Mouse (Mus musculus): Measurements from ENCODE around the gene Kcnh5.

Gene Kcnh5

GRCm38 (mm10) chr12:75176691-75177645, at the start of gene Kcnh5:
Kcnh5 (minus strand) TSS chr12:75177332.
- DNase-seq (ENCODE audit: low read depth, low spot score): peak; percentile 86

GRCm38 (mm10) chr12:75223966-75224365, 46.8 kb upstream of the Kcnh5 start:
- DNase-seq (ENCODE audit: low read depth, low spot score): peak; percentile 15

DNA sequence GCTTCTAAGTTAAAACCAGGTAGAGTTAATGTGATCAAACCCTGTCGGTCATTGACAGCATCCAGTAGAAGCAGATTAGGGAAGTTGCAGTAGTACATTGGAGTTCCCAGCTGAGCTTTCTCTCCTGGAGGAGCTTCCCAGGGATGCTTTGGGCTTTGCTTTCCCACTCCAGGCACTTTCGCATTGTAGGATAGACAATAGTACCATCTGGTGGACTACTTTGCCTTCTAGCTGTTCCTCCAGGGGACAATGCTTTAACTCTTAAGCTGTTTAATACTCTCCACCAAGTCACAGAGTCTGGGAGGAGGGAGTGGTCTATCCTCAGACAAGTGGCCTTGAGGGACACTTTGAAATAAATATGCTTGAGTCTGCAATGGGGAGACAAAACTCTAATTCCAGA, 12.3 kb upstream of the Kcnh5 start:
- peak; percentile 50 for DNase-seq (ENCODE audit: low read depth, low spot score)

DNA sequence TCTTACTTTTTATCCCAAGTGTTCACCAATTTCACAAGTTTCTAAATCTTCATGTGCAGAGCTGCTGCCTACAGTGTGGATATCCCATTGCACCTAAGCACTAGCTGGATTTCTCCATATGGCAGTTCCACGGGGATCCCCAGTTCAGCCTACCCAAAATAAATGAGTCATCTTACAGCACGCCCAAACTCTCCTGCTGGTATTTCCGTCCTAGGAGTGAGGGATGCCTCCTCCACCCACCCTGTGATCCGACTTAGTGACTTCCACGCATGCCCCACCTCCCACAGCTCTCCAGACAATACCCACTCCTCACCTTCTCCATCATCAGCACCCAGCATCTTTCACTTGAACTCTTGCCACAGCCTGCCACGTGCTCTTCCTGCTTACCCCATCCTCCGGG, 5.5 kb upstream of the Kcnh5 start:
- peak; percentile 89 for DNase-seq (ENCODE audit: low read depth, low spot score)

DNA sequence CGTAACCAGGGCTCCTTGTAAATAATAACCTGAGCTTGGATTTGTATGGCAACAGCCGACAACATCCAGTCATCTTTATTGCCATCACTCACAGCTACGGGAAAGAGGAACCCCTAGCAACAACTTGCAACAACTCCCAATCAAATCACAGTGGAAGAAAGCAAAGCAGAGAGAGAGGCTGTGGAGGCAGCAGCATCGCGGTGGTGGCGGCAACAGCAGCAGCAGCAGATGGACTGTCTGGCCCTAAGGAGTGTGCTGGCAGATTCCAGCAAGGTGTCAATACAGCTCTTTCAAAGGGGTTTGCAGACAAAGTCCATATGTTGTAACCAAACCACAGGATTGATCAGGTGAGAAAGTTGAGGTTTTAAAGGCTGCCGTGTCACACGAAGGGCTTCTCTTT, 2.4 kb upstream of the Kcnh5 start:
- DNase-seq (ENCODE audit: low read depth, low spot score): peak; percentile 76

DNA sequence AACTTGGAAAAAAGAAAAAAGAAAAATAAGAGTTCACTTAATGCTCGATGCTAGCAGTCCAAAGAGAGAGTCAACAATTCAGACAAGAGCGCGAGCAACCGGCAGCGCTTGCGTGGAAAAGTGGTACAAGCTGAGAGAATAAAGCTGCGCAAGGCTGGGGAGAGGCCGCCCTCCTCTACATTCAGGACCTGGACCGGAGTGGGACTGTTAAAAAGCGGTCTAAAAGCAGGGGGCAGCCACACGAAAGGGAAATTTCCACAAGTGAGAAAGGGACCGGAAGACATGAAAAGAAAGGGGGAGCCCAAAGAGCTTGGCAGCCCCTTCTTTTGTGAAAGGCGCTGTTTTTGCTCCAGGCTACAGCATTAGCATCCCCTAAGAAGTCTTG, 506 bp upstream of the Kcnh5 start:
- peak; percentile 43 for DNase-seq (ENCODE audit: low read depth, low spot score)

DNA sequence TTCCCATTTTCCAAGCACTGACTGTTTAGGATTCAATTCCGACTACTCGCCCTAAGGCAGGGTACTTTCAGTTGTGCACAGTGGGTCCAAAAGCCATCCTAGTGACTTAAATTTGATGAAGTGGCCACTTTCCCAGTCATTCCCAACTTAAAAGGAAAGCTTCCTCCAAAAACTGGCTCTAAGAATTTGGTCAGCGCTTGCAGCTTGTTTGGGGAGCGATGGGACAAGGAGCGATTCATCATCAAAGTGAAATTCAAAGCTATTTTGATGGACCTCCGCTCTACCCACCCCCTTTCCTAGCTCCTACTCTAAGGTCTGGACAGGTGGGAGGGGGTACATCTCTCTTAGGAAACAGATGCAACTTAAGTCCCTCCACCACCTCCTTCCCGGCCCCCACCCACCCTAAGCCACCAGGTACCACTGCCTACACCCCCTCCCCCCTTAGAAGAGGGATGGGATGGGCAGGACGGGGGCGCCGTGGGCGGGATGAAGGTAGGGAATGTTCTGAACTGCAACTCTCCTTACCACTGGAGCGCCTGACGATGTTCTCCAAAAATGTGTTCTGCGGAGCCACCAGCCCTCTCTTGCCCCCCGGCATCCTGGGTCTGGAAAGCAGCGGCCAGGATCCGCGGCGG, 1.1 kb downstream of the Kcnh5 start:
- no peak for DNase-seq (ENCODE audit: low read depth, low spot score)

GRCm38 (mm10) chr12:75170970-75171369, 6.2 kb downstream of the Kcnh5 start:
- peak; percentile 56 for DNase-seq (ENCODE audit: low read depth, low spot score)

DNA sequence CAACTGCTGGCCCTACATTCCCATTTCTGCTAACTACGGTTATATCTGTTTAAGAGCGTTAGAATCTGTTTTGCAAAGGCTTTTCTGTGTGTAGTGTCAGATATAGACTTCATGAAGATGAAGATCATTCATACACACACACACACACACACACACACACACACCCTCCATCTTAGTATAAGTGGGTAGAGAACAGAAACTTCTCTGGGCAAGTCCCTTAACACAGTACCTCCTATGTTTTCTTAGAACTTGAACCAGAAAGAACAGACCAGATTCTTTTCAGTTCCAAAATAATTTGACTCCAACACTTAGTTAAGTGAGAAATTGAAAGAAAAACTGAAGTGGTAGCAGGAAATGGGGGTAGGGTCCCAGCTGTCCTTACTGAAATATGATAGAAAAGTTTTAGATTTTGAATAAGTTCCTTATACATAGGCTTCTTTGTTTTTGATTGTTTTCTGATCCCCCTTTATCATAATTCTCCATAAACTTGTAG, 24.0 kb downstream of the Kcnh5 start:
- no peak for DNase-seq (ENCODE audit: low read depth, low spot score)

- DNase-seq (ENCODE audit: low read depth, low spot score): no peak
Measured at GRCm38 (mm10) chr12:75139792-75140191, 37.3 kb downstream of the Kcnh5 start.

DNA sequence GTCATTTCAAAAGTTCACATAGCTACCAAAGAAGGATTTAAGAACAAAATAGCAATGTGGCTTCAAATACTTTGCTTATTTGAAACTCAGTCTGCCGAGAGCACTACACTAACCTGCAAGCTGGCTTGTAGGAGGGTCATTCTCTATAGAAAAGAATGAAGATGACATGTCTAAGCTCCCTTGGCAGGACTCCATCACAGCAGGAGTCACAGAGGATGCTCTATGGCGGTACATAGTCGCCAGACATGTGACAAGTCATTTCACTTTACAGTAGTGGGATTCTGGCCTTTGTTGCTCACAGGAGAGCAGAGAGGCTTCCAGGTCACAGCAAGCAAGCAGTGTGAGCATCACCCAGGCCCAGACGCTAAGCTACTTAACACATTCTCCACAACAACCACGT, 85.2 kb downstream of the Kcnh5 start:
- no peak for DNase-seq (ENCODE audit: low read depth, low spot score)

DNA sequence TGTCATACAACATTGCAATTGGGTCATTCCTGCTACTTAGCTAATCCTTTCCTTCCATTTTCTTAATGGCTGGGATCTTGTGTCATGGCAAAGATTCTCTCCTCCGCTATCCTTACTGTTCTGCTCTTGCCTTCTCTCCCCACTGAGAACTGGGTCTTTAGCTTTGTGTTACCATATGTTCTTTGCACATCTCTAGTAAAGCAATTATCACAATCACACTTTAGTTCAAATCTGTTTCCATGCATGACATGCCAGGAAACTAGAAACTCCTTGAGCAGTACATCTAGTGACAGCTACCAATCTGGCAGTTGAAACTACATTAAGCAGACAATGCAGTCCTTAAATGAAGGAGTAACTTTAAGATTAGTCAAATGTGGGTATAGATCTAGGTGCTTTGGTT, 86.2 kb downstream of the Kcnh5 start:
- DNase-seq (ENCODE audit: low read depth, low spot score): no peak

GRCm38 (mm10) chr12:75077175-75077574, 100.0 kb downstream of the Kcnh5 start:
- DNase-seq (ENCODE audit: low read depth, low spot score): peak; percentile 79

GRCm38 (mm10) chr12:75071043-75071442, 106.1 kb downstream of the Kcnh5 start:
- DNase-seq (ENCODE audit: low read depth, low spot score): no peak

- DNase-seq (ENCODE audit: low read depth, low spot score): peak; percentile 16
Measured at GRCm38 (mm10) chr12:75062571-75062970, 114.6 kb downstream of the Kcnh5 start.

DNA sequence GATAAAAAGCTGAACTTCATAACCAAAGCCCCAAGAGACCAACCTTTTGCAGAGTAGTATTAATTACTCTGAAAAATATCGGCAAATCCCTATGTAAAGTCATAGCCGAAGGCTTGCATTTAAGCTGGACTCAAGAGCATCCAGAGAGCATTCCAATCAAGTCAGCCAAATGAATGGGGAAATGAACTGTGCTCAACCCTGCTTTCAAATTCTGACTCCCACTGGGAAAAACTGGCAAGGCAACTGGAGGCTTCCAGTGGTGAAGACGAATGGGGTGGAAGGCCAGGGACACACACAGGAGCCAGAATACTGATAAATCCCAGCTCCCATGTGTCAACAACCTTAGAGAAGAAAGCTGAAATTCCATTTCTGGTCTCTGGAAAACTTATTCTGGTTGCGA, 115.4 kb downstream of the Kcnh5 start:
- no peak for DNase-seq (ENCODE audit: low read depth, low spot score)

DNA sequence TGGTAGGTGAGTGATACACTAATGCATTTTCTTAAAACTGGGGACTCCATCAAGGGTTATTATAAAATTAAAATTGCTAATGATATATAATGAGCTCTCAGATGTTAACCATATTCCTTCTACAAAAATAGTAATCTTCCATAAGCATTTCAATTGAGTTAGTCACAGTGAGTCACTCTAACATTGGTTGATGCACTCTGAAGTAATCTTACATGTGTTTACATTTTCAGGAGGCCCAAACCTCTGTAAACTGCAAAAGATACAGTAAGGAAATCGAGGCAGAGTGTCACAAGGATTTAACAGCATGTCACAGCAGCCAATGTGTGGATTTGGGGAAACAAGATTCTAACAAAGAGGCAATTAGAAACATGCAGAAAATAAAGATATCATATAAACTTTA, 123.4 kb downstream of the Kcnh5 start:
- DNase-seq (ENCODE audit: low read depth, low spot score): no peak

DNA sequence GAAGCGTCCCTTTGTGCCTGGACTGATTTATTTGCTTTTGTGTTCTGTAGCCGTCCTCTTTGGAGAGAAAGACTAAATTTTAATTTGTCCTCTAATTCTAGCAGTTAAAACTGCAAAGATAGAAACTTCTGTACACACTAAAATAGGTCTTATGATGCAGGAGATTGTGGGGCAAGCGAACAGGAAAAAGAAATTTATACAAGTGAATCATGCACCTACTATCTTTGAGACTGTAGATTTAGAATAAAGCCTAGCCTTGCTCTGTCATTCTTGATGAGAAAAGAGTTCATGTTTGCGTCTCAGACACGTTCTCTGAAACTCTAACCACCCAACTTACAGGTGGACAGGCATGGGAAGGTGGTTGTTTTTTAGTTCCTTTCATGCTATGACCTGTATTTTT, 140.4 kb downstream of the Kcnh5 start:
- DNase-seq (ENCODE audit: low read depth, low spot score): no peak

DNA sequence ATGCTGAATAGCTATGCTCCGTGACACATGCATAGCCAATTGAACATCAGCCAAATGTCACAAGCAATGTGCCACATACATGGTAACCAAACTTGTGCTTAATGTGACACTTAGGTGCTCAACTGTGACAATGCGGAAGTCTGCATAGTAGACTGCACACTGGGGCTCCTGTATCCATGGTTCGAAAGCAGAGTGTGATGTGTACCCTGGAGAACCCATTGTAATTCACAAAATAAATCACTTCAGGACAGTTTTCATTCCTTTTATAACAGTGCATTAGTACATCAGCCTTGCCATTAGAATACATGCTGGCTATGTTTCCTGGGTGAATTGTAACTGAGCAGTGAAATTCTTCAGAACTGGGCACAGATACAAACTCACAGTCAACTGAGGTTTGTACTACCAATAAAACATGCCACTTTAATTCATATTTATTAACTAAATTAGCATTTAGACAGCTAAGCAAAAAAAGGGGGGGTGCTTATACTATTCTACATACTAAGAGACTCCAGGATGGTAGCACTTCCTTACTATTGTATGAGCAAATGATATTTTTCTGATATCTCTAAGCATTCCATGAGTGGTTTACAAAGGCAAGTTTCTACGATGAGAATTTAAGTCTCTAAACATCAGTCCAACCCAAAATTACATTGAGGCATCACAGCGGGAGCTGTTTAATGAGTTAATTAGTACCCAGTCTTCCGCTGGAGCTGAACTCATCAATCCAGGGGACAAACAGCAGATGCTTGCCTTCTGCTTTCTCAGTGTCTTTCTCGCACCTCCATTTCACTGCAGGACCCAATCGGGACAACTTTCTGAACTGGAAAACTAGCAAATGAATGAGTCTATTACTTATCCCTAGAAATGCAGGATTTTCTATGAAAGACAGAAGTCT, 144.9 kb downstream of the Kcnh5 start:
- peak; percentile 10 for DNase-seq (ENCODE audit: low read depth, low spot score)

GRCm38 (mm10) chr12:74971187-74971586, 205.9 kb downstream of the Kcnh5 start:
- no peak for DNase-seq (ENCODE audit: low read depth, low spot score)

DNA sequence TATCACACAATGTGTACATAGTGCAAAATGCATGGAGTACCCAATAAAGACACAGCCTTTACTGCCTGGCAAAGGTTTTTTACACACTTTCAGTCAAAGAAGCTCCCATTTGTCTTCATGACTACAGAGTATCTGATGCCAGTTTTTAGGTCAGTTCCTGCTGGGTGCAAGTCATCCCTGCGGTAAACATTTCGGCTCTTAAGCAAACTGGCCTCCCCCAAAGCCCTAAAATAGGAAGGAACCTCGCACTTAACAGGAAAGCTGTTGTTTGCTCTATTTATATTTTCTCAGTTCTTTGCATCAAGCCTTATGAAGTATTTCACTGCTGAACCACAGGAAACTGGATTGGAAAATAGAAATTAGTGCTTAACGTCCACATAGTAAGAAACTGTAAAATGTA, 207.7 kb downstream of the Kcnh5 start:
- DNase-seq (ENCODE audit: low read depth, low spot score): peak; percentile 82

- DNase-seq (ENCODE audit: low read depth, low spot score): no peak
Measured at GRCm38 (mm10) chr12:74966266-74966665, 210.9 kb downstream of the Kcnh5 start.
